Mouse (Mus musculus) monocyte, adult 5-6 weeks (primary cell): ENCODE measurements around the gene Men1. TPM values are rescaled to one million over a fixed set of nuclear protein-coding genes. Genes with fewer than 3 reads are reported as not detected.

Experiments used
- ATAC-seq: fragments of 153-309, 156-312 bp; replicated peaks from 2 replicates; pipeline ENCODE4 v1.8.0; 2017; ENCODE audit warnings: mild to moderate bottlenecking; ENCODE audit not compliant: low TSS enrichment, insufficient number of reproducible peaks, severe bottlenecking, poor library complexity, low FRiP score
- total RNA-seq: library from RNA; stranded (forward); fragments of 200-1000, 200-491, 200-594 nt; gene quantifications from 3 replicates; pipeline ENCODE4 v1.2.3, GENCODE M21; 2017

Gene Men1
- total RNA-seq, 1 experiment from 2014 or later = 14.1 TPM

DNA sequence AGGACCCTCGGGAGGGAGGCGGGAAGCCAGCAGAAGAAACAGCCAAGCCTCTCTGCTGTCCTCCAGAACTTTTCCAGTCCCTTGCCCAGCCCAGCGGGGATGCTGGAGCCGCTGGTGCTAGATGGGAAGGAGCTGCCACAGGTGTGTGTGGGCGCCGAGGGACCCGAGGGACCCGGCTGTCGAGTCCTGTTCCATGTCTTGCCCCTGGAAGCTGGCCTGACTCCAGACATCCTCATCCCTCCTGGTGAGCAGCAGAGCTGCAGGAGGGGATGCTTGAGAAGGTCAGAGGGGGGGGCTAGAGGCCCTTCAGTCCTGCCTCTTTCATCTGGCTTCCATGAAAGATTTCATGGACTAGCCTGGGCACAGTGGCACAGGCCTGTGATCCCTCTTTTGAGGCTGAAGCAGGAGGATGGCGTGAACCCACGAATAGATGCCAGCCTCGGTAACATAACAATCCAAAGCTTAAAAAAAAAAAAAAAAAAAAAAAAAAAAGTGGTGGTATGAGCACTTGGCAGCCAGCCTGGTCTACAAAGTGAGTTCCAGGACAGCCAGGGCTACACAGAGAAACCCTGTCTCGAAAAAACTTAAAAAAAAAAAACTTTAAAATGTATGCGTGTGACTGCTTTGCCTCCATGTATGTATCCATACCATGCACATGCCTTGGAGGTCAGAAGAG, 16.8 kb downstream of the Men1 start:
- no peak for ATAC-seq

DNA sequence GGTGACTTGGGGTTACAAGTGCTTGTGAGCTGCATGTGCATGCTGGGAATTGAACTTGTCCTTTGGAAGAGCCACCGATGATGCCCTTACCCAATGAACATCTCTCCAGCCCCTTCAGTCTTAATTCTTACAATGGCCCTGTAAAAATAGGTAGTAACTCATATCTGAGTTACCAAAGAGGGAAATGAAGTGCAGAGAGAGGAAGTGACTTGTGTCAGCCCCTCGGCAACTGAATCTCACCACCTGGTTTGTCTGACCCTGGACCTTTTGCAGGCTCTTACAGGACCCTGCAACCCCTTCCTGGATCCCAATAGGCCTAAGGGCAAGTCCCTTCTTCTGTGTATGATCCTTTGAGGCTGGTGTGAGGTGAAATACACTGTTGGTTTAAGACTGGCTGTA, 17.3 kb downstream of the Men1 start:
- no peak for ATAC-seq

DNA sequence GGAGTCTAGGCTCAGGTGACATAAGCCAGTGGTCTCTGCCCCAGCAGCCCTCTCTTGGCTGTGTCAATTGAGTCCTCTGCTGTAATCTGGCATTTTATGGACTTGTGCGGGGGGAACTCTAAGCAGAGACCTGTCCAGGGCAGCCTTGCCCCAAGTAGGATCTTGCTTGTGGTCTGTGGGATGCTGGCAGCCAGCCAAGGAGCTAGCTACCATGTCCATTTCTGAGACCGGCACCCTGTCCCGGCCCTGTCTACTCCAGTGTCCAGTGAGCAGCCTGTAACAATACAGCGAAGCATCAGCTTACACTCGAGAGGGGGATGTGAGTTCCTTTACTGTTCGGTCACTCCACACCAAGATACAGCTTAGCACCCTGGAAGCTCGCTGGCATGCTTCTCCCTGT, 19.3 kb downstream of the Men1 start:
- no peak for ATAC-seq

DNA sequence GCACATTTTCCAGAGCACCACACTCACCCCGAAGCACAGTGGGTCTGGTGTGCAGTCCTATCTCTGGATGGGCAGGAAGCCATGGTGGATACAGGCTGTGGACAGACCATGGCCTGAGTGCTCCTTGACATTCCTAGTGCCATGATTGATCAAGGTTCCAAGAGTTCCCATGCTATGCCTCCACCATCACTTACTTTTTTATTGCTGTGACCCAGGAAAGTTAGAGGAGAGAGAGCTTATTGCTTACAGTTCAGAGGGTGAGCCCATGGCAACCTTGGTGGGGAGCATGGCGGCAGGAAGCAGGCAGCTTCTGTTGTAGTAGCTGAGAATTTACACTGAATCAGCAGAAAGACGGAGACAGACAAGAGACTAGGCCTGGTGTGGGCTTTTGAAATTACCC, 26.5 kb downstream of the Men1 start:
- no peak for ATAC-seq

DNA sequence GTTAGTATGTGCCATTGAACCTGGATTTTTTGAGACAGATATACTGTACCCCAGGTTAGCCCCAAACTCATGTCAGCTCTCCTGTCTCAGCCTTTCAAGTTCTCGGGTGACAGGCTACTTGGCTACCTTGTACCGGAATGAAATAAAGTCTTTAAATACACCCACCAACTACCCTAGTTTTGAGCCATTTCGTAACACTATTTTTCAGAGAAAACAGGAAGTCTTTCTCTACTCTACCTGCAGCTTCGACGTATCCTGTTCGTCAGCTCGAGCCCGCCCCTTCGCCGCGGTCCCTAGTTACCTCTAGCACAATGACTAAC, 28.3 kb downstream of the Men1 start:
- ATAC-seq = no peak

DNA sequence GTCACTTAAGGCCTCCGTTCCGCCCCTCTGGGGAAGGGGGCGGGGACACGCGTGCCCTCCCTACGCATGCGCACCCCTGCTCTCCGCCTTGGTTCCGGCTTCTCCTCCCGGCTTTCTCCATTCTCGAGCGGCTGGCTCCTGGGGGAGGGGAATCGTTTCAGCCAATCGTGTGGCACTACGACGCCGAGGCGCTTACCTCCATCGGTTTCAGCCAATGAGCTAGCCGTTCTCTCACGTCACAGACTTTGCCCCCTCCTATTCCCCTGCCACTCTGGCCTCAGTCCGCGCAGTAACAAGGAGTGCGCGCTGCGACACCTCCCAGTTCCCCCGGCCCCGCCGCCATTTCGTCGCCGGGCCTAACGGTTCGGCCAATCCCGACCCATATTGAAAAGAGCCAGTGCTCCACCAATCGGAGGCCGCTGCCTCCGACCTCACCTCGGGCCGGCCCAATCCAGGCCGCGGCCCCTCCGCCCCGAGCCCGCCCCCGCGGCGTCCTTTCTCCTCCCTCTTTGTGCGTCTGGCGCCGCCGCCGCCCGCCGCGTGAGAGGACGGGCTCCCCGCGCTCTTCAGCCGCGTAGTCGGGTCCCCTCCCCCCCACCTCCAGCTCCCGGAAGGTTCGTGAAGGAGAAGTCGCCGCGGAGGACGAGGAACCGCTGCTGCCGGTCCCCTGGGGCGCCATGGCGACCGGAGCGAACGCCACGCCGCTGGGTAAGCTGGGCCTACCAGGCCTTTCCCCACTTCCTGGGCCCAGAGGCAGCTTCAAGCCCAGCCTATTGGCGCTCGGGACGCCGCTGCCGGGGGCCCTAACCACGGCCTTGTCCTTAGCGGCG, 28.8 kb downstream of the Men1 start, which contains the start of gene Sf1:
Gene Sf1 (plus strand): TSS at position 280 of the 830 bp plus-strand sequence.
- peak; percentile 82 for ATAC-seq

DNA sequence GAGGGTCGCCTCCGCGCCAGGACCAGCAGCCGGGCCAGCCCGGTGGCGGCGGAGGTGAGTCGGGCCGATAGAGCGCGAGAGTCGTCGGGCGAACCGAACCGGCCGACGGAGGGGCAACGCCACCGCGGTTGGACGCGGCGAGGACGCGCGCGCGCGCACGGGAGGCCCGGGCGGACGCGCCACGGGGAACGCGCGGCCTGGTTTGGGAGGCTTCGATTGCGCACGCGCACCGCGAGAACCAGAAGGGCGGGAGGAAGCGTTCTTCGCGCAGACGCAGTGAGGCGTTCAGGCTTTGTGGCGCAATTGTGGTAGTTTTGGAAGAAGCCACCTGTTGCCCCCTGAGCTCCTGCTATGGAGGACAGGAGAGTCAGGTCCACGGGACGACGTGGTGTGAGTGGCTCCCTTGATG, 29.5 kb downstream of the Men1 start:
- peak; percentile 19 for ATAC-seq

DNA sequence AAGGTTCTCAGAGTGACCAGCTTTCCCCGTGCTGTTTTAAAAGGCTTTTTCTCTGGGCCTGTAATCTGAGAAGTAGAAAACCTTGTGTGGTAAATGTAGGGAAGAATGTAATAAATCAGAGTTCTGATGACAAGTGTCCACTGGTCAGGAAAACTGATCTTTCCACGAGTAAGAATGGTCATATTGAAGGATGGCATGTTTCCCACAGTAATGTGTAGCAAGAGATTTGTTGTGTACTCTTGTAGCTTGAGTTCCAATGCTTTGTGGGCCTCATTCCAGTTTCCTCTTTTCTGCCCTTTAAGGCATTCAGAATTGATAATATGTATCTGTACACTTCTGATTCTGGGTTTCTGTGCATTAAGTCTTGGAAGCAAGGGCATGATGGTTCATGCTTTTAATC, 30.1 kb downstream of the Men1 start:
- ATAC-seq = no peak

DNA sequence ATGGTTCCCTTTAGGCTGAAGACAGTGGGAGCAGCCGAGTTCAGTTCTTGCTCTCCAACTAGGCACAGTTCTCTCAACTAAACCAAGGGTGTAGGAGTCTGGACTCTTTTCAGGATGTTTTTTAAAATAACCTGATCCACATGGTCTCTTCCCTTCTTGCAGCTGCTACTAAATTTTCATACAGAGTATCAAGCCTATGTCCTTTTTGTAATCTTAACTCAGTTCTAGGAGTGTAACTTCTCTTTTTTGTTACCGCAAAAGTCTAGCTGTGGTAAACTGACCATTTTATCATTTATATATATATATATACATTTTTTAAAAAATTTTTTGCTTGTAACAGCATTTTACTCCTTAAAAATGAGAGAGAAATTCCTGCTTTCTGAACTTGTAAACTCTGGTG, 35.4 kb downstream of the Men1 start:
- no peak for ATAC-seq

DNA sequence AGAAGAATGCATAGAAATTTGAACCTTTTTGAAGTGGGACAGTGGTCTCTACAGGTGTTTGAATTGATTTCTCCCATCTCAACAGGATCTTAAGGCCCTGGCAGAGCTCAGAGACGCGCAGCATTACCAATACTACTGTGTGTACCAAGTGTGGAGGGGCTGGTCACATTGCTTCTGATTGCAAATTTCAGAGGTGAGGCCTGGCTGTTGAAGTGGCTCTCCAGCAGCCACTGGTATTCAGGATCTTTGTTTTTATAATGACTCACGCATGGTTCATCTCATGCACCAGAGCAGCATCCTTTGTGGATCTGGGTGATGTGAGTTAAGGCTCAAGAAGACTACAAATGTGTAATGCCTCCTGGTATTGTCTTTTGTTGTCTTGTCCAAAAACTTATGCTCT, 37.7 kb downstream of the Men1 start:
- no peak for ATAC-seq

DNA sequence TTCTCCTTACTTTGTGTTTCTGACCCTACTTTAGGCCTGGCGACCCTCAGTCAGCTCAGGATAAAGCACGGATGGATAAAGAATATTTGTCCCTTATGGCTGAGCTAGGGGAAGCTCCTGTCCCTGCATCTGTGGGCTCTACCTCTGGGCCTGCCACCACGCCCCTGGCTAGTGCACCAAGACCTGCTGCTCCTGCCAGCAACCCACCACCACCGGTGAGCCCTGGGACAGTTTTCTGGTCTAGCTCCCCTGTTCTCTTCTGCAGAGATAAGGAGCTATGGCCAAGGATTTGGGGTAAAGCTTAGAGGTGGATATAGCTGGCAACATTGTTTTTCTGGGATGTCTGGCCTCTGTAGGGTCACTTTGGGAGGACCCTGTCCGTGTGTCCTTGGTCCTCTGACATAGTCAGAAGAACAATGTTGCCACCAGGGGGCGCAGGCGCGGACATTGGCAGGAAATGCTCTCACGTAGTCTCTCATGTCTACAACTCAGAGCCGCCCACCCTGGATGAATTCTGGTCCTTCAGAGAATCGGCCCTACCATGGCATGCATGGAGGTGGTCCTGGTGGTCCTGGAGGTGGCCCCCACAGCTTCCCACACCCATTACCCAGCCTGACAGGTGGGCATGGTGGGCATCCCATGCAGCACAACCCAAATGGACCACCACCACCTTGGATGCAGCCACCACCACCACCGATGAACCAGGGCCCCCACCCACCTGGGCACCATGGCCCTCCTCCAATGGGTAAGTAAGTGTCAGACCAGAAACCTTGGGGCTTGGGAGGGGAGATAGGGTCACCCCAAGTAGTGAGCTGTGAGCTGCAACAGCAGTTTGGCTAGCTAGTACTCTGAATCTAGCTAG, 39.0 kb downstream of the Men1 start:
- ATAC-seq = peak; percentile 38

DNA sequence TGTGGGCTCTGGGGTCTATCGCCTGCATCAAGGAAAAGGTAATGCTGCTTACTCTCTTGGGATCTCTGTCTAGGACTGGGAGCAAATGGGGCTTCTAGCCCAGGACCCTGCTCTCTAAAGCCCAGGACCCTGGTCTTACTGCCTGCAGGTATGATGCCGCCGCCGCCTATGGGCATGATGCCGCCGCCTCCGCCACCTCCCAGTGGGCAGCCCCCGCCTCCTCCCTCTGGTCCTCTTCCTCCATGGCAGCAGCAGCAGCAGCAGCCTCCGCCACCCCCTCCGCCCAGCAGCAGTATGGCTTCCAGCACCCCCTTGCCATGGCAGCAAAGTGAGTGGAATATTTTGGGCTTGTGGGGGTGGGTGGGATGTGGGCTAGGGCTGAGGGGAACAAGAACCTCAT, 39.8 kb downstream of the Men1 start:
- ATAC-seq = no peak

DNA sequence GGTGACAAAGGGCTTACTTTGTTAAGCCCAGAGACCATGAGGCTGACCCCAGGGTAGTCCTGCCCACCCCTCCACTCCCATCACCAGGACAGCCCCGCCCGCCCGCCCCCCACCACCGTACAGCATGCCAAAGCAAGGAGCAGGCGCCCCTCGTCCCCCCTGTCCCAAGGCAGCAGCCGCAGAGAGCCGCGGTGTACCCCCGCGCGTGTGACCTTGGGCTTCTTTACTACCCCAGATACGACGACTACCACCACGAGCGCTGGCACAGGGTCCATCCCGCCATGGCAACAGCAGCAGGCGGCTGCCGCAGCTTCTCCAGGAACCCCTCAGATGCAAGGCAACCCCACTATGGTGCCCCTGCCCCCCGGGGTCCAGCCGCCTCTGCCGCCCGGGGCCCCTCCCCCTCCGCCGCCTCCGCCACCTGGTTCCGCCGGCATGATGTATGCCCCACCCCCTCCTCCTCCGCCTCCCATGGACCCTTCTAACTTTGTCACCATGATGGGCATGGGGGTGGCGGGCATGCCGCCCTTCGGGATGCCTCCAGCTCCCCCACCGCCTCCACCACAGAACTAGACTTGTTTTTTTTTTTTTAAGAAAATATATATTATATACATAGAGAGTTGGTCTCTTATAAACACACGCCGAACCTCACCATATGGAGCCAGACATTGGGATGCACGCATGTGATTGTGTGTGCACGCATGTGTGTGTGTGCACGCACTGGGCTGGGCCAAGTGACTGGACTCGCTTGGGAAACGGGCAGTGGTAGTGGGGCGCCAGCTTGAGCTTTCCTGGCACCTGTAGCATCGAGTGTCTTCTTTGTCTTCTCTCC, 40.9 kb downstream of the Men1 start:
- ATAC-seq = no peak

DNA sequence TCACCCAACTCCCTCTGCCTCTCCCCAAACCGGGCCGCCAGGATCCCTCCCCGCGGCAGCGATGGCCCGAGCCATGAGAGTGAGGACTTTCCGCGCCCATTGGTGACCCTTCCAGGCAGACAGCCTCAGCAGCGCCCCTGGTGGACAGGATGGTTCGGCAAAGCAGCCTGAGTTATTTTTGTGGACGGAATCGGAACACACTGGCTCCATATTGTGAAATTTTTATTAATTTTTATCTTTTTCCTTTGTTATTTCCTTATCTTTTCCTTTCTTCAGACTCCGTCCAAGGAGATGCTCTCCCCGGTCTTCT, 41.4 kb downstream of the Men1 start:
- ATAC-seq = no peak

DNA sequence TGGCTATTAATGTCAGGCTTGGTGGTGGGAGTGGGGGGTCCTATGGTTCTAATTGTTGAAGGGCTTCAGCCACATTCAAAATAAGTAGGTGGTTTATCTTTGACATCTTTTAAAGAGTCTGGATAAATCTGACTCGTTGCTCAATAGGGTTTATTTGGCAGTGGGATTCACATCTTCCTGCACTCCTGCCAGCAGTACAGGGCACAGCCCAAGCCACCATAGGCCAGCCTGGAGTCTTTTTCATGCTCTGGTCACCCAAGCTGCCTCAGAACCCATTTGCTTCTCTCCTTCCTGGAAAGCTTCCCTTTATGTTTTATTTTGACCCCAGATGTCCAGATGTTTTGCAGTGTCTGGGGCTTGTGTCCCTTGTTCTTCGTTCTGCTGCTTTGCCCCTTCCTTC, 41.9 kb downstream of the Men1 start:
- ATAC-seq = no peak

DNA sequence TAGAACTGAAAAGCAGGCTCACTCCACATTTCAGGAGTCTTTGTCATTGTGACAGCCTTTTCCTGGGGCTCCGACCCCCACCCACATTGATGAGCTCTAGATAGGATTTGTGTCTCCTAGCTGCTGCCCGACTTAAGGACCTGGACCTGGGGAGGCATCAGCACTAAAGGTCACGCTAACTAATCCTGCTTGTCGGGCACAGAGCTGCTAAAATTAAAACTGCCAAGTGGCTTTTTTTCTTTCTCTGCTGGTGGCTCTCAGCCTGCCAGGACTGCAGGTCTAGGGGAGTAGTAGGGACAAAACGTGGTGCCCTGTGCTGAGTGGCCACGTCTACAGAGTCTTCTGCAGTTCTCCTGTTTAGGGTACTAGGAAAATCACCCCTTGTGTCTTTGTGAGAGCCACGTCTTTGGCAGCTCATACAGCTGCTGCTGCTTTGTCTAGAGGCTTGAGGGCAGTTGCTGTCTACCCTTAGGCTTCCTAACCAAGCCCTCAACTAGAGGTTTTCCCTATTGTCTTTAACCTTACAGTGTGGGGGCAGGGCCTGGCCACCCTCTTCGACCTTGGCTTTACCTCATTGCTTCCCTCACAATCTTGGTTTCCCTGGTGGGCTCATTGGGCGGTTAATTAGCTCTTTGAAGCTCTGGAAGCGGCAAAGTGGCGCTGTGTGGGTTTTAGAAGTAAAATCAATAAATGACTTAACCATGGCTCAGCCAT, 42.7 kb downstream of the Men1 start:
- ATAC-seq = no peak

DNA sequence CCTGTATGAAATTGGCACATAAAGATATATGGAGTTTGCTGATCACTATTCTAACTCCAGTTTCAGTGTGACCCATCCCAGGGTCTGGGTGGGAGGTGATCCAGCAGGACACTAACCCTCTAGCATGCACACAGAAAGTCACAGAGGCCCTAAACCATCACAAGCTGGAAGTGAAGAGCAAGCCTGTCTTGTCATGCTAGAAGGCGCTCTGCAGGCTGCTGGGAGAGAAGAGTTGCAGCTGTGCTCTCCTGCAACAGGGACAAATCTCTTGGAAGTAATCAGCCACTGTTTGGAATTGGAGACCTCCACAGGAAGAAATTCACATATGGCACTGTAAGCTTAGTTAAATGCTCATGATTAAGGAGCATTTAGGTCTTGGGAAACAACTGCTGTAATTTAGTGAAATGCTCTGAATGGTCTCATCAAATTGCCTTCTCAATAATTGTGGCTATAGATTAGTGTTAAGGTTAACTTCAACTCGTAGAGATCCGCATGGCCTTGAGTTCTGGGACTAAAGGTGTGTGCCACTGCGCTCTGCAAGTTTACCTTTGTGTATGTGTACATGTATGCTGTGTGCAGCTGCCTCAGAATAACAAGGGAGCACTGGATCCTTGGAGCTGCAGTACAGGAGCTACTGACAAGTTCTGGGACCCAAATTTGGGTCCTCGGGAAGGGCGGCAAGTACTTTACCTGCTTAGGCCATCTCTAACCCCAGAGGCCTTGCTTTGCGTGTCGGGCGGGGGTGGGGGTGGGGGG, 45.8 kb downstream of the Men1 start:
- no peak for ATAC-seq

DNA sequence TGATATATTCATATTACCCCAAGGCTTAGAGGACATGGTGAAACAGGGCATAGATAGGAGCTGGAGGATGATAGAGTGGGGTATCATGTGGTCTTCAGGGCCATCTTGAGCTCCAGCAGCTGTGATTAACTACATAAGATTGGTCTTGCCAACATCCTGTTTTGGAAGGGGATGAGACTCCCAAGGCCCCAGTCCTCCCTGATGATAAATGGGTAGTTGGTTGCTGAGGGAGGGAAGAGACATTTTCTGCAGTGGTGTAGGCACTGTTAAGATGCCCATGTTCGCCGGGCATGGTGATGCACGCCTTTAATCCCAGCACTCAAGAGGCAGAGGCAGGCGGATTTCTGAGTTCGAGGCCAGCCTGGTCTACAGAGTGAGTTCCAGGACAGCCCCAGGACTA, 46.5 kb downstream of the Men1 start:
- ATAC-seq = no peak
